Mouse (Mus musculus) G1E (cell line): Measurements from ENCODE around the gene Srgap3. TPM values are rescaled to one million over a fixed set of nuclear protein-coding genes. Genes with fewer than 3 reads are reported as not detected.

ENCODE experiments used
- ATAC-seq: 2 replicates; pipeline ENCODE4 v1.8.0; 2016; ENCODE audit warnings: mild to moderate bottlenecking; ENCODE audit not compliant: insufficient number of reproducible peaks, poor library complexity, low FRiP score, severe bottlenecking; ENCODE audit errors: extremely low read depth
- DNase-seq: peaks from one replicate; pipeline ENCODE4 v3.0.0; 2012; ENCODE audit warnings: low spot score
- H3K27me3 ChIP-seq: 2 replicates; pipeline ENCODE4 v1.6.1; 2012; ENCODE audit warnings: mild to moderate bottlenecking, low read length, inconsistent platforms; ENCODE audit not compliant: insufficient read depth
- H3K36me3 ChIP-seq: replicated peaks from 2 replicates; pipeline ENCODE3; 2012; ENCODE audit warnings: mild to moderate bottlenecking, inconsistent platforms
- H3K4me1 ChIP-seq: 2 replicates; pipeline ENCODE4 v1.6.1; 2012; ENCODE audit warnings: low read depth, low read length, inconsistent platforms, mixed read lengths; ENCODE audit not compliant: insufficient read depth
- H3K4me3 ChIP-seq: 2 replicates; pipeline ENCODE4 v1.5.1; 2012; ENCODE audit warnings: low read depth, mild to moderate bottlenecking, inconsistent platforms, low read length, moderate library complexity, mixed read lengths
- H3K9me3 ChIP-seq: replicated peaks from 2 replicates; pipeline ENCODE4 v1.6.1; 2012; ENCODE audit warnings: inconsistent platforms
- CTCF ChIP-seq: IDR thresholded peaks from 2 replicates; pipeline ENCODE4 v1.5.1; 2012; ENCODE audit warnings: low read depth, low read length, inconsistent platforms, mixed read lengths
- GATA1 ChIP-seq: IDR thresholded peaks from 2 replicates; pipeline ENCODE4 v1.6.1; 2012; ENCODE audit warnings: borderline replicate concordance, low read length, inconsistent platforms, mixed read lengths
- GATA2 ChIP-seq: IDR thresholded peaks from 2 replicates; pipeline ENCODE4 v1.6.1; 2012; ENCODE audit warnings: low read depth, low read length, inconsistent platforms, borderline replicate concordance
- POLR2AphosphoS5 ChIP-seq: IDR thresholded peaks from 2 replicates; pipeline ENCODE4 v1.6.1; 2012; ENCODE audit warnings: low read depth, low read length, inconsistent platforms; ENCODE audit not compliant: insufficient replicate concordance
- TAL1 ChIP-seq: conservative IDR thresholded peaks from 2 replicates; pipeline ENCODE4 v1.6.1; 2012; ENCODE audit warnings: low read depth, low read length, inconsistent platforms, mixed read lengths
- polyA plus RNA-seq: library from polyadenylated mRNA; stranded (reverse); fragments of >175 nt; gene quantifications from 2 replicates; pipeline ENCODE4 v1.2.3, GENCODE M21; 2012
- total RNA-seq, 2 experiments: library from RNA; stranded (forward) in 1 of 2; stranded (reverse) in 1 of 2; fragments of 200-1000 nt in 1 of 2; fragments of >200 nt in 1 of 2; fragmentation: Nextera tagmentation in 1 of 2; gene quantifications; 2 replicates each; pipeline ENCODE4 v1.2.3; 2014 to 2017

Gene Srgap3
- total and polyA plus RNA-seq, 3 experiments: 0.05 TPM; not detected in 2

GRCm38 (mm10) chr6:112896372-112896771 is 50.7 kb downstream of the Srgap3 start:
- Histone ChIP-seq H3K4me1 (no peaks in the 10 kb centered on the region), H3K9me3 (peaks cover 9% of the 10 kb centered on the region), H3K36me3 (no peaks in the 10 kb centered on the region), H3K4me3 (no peak overlapping the region), H3K27me3 (no peaks in the 10 kb centered on the region)
- no peak for ATAC-seq
- DNase-seq: no peak
- TF ChIP-seq GATA2 (no peak), GATA1 (no peak), CTCF (no peak), POLR2AphosphoS5 (no peak), TAL1 (no peak)

- no peak for TF ChIP-seq CTCF
- TF ChIP-seq GATA1: no peak
- no peak for TF ChIP-seq TAL1
- Histone ChIP-seq H3K27me3 (no peaks in the 10 kb centered on the region), H3K4me1 (no peaks in the 10 kb centered on the region), H3K4me3 (no peak overlapping the region), H3K9me3 (peaks cover 5% of the 10 kb centered on the region; the same call in 1 of the 2 replicates), H3K36me3 (no peaks in the 10 kb centered on the region)
- ATAC-seq (no peak), DNase-seq (no peak)
Measured at GRCm38 (mm10) chr6:112890331-112890751, 56.7 kb downstream of the Srgap3 start.

- DNase-seq (no peak), ATAC-seq (no peak)
- Histone ChIP-seq H3K36me3 (no peaks in the 10 kb centered on the region), H3K9me3 (peaks cover 10% of the 10 kb centered on the region), H3K4me1 (no peaks in the 10 kb centered on the region), H3K27me3 (no peaks in the 10 kb centered on the region), H3K4me3 (no peak overlapping the region)
- TF ChIP-seq GATA1: no peak
- no peak for TF ChIP-seq POLR2AphosphoS5
- no peak for TF ChIP-seq CTCF
- TF ChIP-seq GATA2: no peak
- TF ChIP-seq TAL1: no peak
Measured at GRCm38 (mm10) chr6:112883588-112884135, 63.4 kb downstream of the Srgap3 start.

GRCm38 (mm10) chr6:112880048-112880534 is 67.0 kb downstream of the Srgap3 start:
- TF ChIP-seq GATA1 (no peak), POLR2AphosphoS5 (no peak), GATA2 (no peak), CTCF (no peak), TAL1 (no peak)
- H3K9me3 ChIP-seq: peaks cover 12% of the 10 kb centered on the region
- no peaks in the 10 kb centered on the region for H3K36me3 ChIP-seq
- 0 out of 2 replicates have a peak, but pooled peaks cover 2% of the 10 kb centered on the region for H3K27me3 ChIP-seq
- DNase-seq (no peak), ATAC-seq (no peak)
- no peaks in the 10 kb centered on the region for H3K4me1 ChIP-seq
- H3K4me3 ChIP-seq: no peak overlapping the region

GRCm38 (mm10) chr6:112879154-112879553 is 67.9 kb downstream of the Srgap3 start:
- H3K4me1 ChIP-seq: no peaks in the 10 kb centered on the region

GRCm38 (mm10) chr6:112873089-112873835 is 73.8 kb downstream of the Srgap3 start:
- Histone ChIP-seq H3K4me3 (no peak overlapping the region), H3K9me3 (peaks cover 26% of the 10 kb centered on the region), H3K4me1 (no peaks in the 10 kb centered on the region), H3K36me3 (no peaks in the 10 kb centered on the region), H3K27me3 (0 out of 2 replicates have a peak, but pooled peaks cover 2% of the 10 kb centered on the region)
- DNase-seq (no peak), ATAC-seq (no peak)
- no peak for TF ChIP-seq POLR2AphosphoS5
- no peak for TF ChIP-seq GATA2
- TF ChIP-seq GATA1: no peak

More at GRCm38 (mm10) chr6:112879154-112879553, 67.9 kb downstream of the Srgap3 start:
- Histone ChIP-seq H3K36me3 (no peaks in the 10 kb centered on the region), H3K27me3 (0 out of 2 replicates have a peak, but pooled peaks cover 2% of the 10 kb centered on the region), H3K4me3 (no peak overlapping the region), H3K9me3 (peaks cover 14% of the 10 kb centered on the region)
- no peak for ATAC-seq
- no peak for TF ChIP-seq TAL1
- no peak for TF ChIP-seq GATA1
- TF ChIP-seq CTCF: no peak
- TF ChIP-seq GATA2: no peak
- no peak for TF ChIP-seq POLR2AphosphoS5
- DNase-seq: no peak
